Mouse (Mus musculus): ENCODE results near the gene Gucy1a1. TPM values are rescaled to one million over a fixed set of nuclear protein-coding genes. Genes with fewer than 3 reads are reported as not detected.

The Gucy1a1 gene
- polyA plus RNA-seq (2011; ENCODE audit: insufficient read depth, insufficient read length, low read depth, missing spikeins) = 0.15 and 0.52 TPM in 2 replicates

- TF ChIP-seq POLR2A (IDR thresholded peaks at IDR 0.05; ENCODE audit: insufficient read depth, low read length) = no peak
- no peak for TF ChIP-seq CTCF (IDR thresholded peaks at IDR 0.05; ENCODE audit: low read depth, low read length)
- no peak for TF ChIP-seq EP300 (IDR thresholded peaks at IDR 0.05; ENCODE audit: insufficient read depth, low read depth, low read length)
- Histone ChIP-seq H3K36me3 (ENCODE audit: control insufficient read depth, insufficient read depth, low read length, poor library complexity, severe bottlenecking) (no peaks in the 10 kb centered on the region), H3K27me3 (ENCODE audit: control insufficient read depth, insufficient read depth, low read length, poor library complexity, severe bottlenecking) (no peaks in the 10 kb centered on the region), H3K9me3 (replicated peaks; ENCODE audit: control insufficient read depth, insufficient read depth, low read length, poor library complexity, severe bottlenecking) (no peaks in the 10 kb centered on the region), H3K9ac (ENCODE audit: low read depth, poor library complexity, severe bottlenecking) (no peak within 1 kb of the TSS), H3K27ac (ENCODE audit: insufficient read depth, low read length) (no peak within 1 kb of the TSS), H3K4me1 (ENCODE audit: control insufficient read depth, insufficient read depth, low read length) (no peaks in the 10 kb centered on the region), H3K4me3 (ENCODE audit: low read depth, low read length) (peak within 1 kb of the TSS; percentile 43)
Observed at GRCm38 (mm10) chr3:82145126-82145901, at the start of gene Gucy1a1. Gene Gucy1a1 (minus strand): TSS chr3:82145789.

GRCm38 (mm10) chr3:82191559-82192245 is 46.1 kb upstream of the Gucy1a1 start:
- H3K4me1 ChIP-seq (ENCODE audit: control insufficient read depth, insufficient read depth, low read length) = no peaks in the 10 kb centered on the region
- no peak for TF ChIP-seq POLR2A (IDR thresholded peaks at IDR 0.05; ENCODE audit: insufficient read depth, low read length)
- no peak for TF ChIP-seq CTCF (IDR thresholded peaks at IDR 0.05; ENCODE audit: low read depth, low read length)
- TF ChIP-seq EP300 (IDR thresholded peaks at IDR 0.05; ENCODE audit: insufficient read depth, low read depth, low read length) = no peak

GRCm38 (mm10) chr3:82185626-82186025 is 40.0 kb upstream of the Gucy1a1 start:
- no peak overlapping the region for H3K4me3 ChIP-seq (ENCODE audit: low read depth, low read length)
- H3K27ac ChIP-seq (ENCODE audit: insufficient read depth, low read length) = no peak overlapping the region
- no peak for TF ChIP-seq EP300 (IDR thresholded peaks at IDR 0.05; ENCODE audit: insufficient read depth, low read depth, low read length)
- no peak for TF ChIP-seq CTCF (IDR thresholded peaks at IDR 0.05; ENCODE audit: low read depth, low read length)
- no peak for TF ChIP-seq POLR2A (IDR thresholded peaks at IDR 0.05; ENCODE audit: insufficient read depth, low read length)
- H3K4me1 ChIP-seq (ENCODE audit: control insufficient read depth, insufficient read depth, low read length) = no peaks in the 10 kb centered on the region
- H3K9me3 ChIP-seq (replicated peaks; ENCODE audit: control insufficient read depth, insufficient read depth, low read length, poor library complexity, severe bottlenecking) = no peaks in the 10 kb centered on the region
- H3K36me3 ChIP-seq (ENCODE audit: control insufficient read depth, insufficient read depth, low read length, poor library complexity, severe bottlenecking) = no peaks in the 10 kb centered on the region
- no peak overlapping the region for H3K9ac ChIP-seq (ENCODE audit: low read depth, poor library complexity, severe bottlenecking)
- H3K27me3 ChIP-seq (ENCODE audit: control insufficient read depth, insufficient read depth, low read length, poor library complexity, severe bottlenecking) = no peaks in the 10 kb centered on the region

More at GRCm38 (mm10) chr3:82191559-82192245, 46.1 kb upstream of the Gucy1a1 start:
- Histone ChIP-seq H3K9ac (ENCODE audit: low read depth, poor library complexity, severe bottlenecking) (no peak overlapping the region), H3K9me3 (replicated peaks; ENCODE audit: control insufficient read depth, insufficient read depth, low read length, poor library complexity, severe bottlenecking) (no peaks in the 10 kb centered on the region), H3K27ac (ENCODE audit: insufficient read depth, low read length) (no peak overlapping the region), H3K36me3 (ENCODE audit: control insufficient read depth, insufficient read depth, low read length, poor library complexity, severe bottlenecking) (no peaks in the 10 kb centered on the region), H3K27me3 (ENCODE audit: control insufficient read depth, insufficient read depth, low read length, poor library complexity, severe bottlenecking) (no peaks in the 10 kb centered on the region), H3K4me3 (ENCODE audit: low read depth, low read length) (no peak overlapping the region)

- Histone ChIP-seq H3K27ac (ENCODE audit: insufficient read depth, low read length) (no peak overlapping the region), H3K27me3 (ENCODE audit: control insufficient read depth, insufficient read depth, low read length, poor library complexity, severe bottlenecking) (no peaks in the 10 kb centered on the region), H3K9me3 (replicated peaks; ENCODE audit: control insufficient read depth, insufficient read depth, low read length, poor library complexity, severe bottlenecking) (no peaks in the 10 kb centered on the region), H3K9ac (ENCODE audit: low read depth, poor library complexity, severe bottlenecking) (no peak overlapping the region), H3K4me1 (ENCODE audit: control insufficient read depth, insufficient read depth, low read length) (no peaks in the 10 kb centered on the region), H3K36me3 (ENCODE audit: control insufficient read depth, insufficient read depth, low read length, poor library complexity, severe bottlenecking) (no peaks in the 10 kb centered on the region), H3K4me3 (ENCODE audit: low read depth, low read length) (no peak overlapping the region)
- TF ChIP-seq POLR2A (IDR thresholded peaks at IDR 0.05; ENCODE audit: insufficient read depth, low read length) (no peak), EP300 (IDR thresholded peaks at IDR 0.05; ENCODE audit: insufficient read depth, low read depth, low read length) (no peak), CTCF (IDR thresholded peaks at IDR 0.05; ENCODE audit: low read depth, low read length) (no peak)
Observed at GRCm38 (mm10) chr3:82181500-82181899, 35.9 kb upstream of the Gucy1a1 start.

- Histone ChIP-seq H3K4me3 (ENCODE audit: low read depth, low read length) (no peak overlapping the region), H3K9ac (ENCODE audit: low read depth, poor library complexity, severe bottlenecking) (no peak overlapping the region), H3K27me3 (ENCODE audit: control insufficient read depth, insufficient read depth, low read length, poor library complexity, severe bottlenecking) (no peaks in the 10 kb centered on the region), H3K27ac (ENCODE audit: insufficient read depth, low read length) (no peak overlapping the region), H3K9me3 (replicated peaks; ENCODE audit: control insufficient read depth, insufficient read depth, low read length, poor library complexity, severe bottlenecking) (no peaks in the 10 kb centered on the region), H3K36me3 (ENCODE audit: control insufficient read depth, insufficient read depth, low read length, poor library complexity, severe bottlenecking) (no peaks in the 10 kb centered on the region), H3K4me1 (ENCODE audit: control insufficient read depth, insufficient read depth, low read length) (no peaks in the 10 kb centered on the region)
- TF ChIP-seq CTCF (IDR thresholded peaks at IDR 0.05; ENCODE audit: low read depth, low read length) (no peak), EP300 (IDR thresholded peaks at IDR 0.05; ENCODE audit: insufficient read depth, low read depth, low read length) (no peak), POLR2A (IDR thresholded peaks at IDR 0.05; ENCODE audit: insufficient read depth, low read length) (no peak)
Observed at GRCm38 (mm10) chr3:82180253-82180652, 34.7 kb upstream of the Gucy1a1 start.

- Histone ChIP-seq H3K36me3 (ENCODE audit: control insufficient read depth, insufficient read depth, low read length, poor library complexity, severe bottlenecking) (no peaks in the 10 kb centered on the region), H3K9ac (ENCODE audit: low read depth, poor library complexity, severe bottlenecking) (no peak overlapping the region), H3K27ac (ENCODE audit: insufficient read depth, low read length) (no peak overlapping the region), H3K9me3 (replicated peaks; ENCODE audit: control insufficient read depth, insufficient read depth, low read length, poor library complexity, severe bottlenecking) (no peaks in the 10 kb centered on the region), H3K27me3 (ENCODE audit: control insufficient read depth, insufficient read depth, low read length, poor library complexity, severe bottlenecking) (no peaks in the 10 kb centered on the region), H3K4me3 (ENCODE audit: low read depth, low read length) (no peak overlapping the region), H3K4me1 (ENCODE audit: control insufficient read depth, insufficient read depth, low read length) (no peaks in the 10 kb centered on the region)
- TF ChIP-seq POLR2A (IDR thresholded peaks at IDR 0.05; ENCODE audit: insufficient read depth, low read length) = no peak
- TF ChIP-seq EP300 (IDR thresholded peaks at IDR 0.05; ENCODE audit: insufficient read depth, low read depth, low read length) = no peak
- TF ChIP-seq CTCF (IDR thresholded peaks at IDR 0.05; ENCODE audit: low read depth, low read length) = no peak
Observed at GRCm38 (mm10) chr3:82175501-82175900, 29.9 kb upstream of the Gucy1a1 start.
